Mouse (Mus musculus) gonadal fat pad, adult 2 months (tissue): ENCODE data around the gene Nprl3. TPM values are rescaled to one million over a fixed set of nuclear protein-coding genes. Genes with fewer than 3 reads are reported as not detected.

ENCODE experiments used
- DNase-seq: peaks from one replicate; pipeline ENCODE4 v3.0.0-alpha.2; 2012; ENCODE audit warnings: low read depth
- polyA plus RNA-seq: library from polyadenylated mRNA; depleted of rRNA; stranded (reverse); fragments of >200 nt; gene quantifications from 2 replicates; pipeline ENCODE4 v1.2.3, GENCODE M21; 2012

Gene Nprl3
- polyA plus RNA-seq, 1 experiment: 133 TPM

- DNase-seq: no peak
Measured at GRCm38 (mm10) chr11:32245614-32246013, 21.9 kb downstream of the Nprl3 start.

- no peak for DNase-seq
Measured at GRCm38 (mm10) chr11:32244617-32245016, 22.9 kb downstream of the Nprl3 start.

- no peak for DNase-seq
Measured at GRCm38 (mm10) chr11:32244064-32244463, 23.4 kb downstream of the Nprl3 start.

GRCm38 (mm10) chr11:32243205-32243955, 24.1 kb downstream of the Nprl3 start:
- no peak for DNase-seq

- no peak for DNase-seq
Measured at GRCm38 (mm10) chr11:32242209-32242608, 25.3 kb downstream of the Nprl3 start.

- DNase-seq: no peak
Measured at GRCm38 (mm10) chr11:32241391-32241790, 26.1 kb downstream of the Nprl3 start.

- DNase-seq: no peak
Measured at GRCm38 (mm10) chr11:32238093-32238860, 29.2 kb downstream of the Nprl3 start.

GRCm38 (mm10) chr11:32237411-32237795, 30.1 kb downstream of the Nprl3 start:
- no peak for DNase-seq

- DNase-seq: no peak
Measured at GRCm38 (mm10) chr11:32236712-32237410, 30.6 kb downstream of the Nprl3 start.

- DNase-seq: no peak
Measured at GRCm38 (mm10) chr11:32236132-32236531, 31.4 kb downstream of the Nprl3 start.

- no peak for DNase-seq
Measured at GRCm38 (mm10) chr11:32235646-32236045, 31.9 kb downstream of the Nprl3 start.

GRCm38 (mm10) chr11:32234816-32235485, 32.6 kb downstream of the Nprl3 start:
- DNase-seq: no peak

GRCm38 (mm10) chr11:32233895-32234294, 33.6 kb downstream of the Nprl3 start:
- DNase-seq: no peak

GRCm38 (mm10) chr11:32232848-32233247, 34.7 kb downstream of the Nprl3 start:
- no peak for DNase-seq

GRCm38 (mm10) chr11:32231125-32231524, 36.4 kb downstream of the Nprl3 start:
- no peak for DNase-seq

- no peak for DNase-seq
Measured at GRCm38 (mm10) chr11:32230220-32230619, 37.3 kb downstream of the Nprl3 start.

GRCm38 (mm10) chr11:32228292-32228845, 39.1 kb downstream of the Nprl3 start:
- DNase-seq: no peak

GRCm38 (mm10) chr11:32227555-32227954, 40.0 kb downstream of the Nprl3 start:
- DNase-seq: no peak

- DNase-seq: no peak
Measured at GRCm38 (mm10) chr11:32227041-32227440, 40.5 kb downstream of the Nprl3 start.

GRCm38 (mm10) chr11:32226124-32226871, 41.2 kb downstream of the Nprl3 start, which contains the start of gene Mpg:
Gene Mpg (plus strand): TSS chr11:32226505.
- no peak for DNase-seq
